Mouse (Mus musculus): Measurements from ENCODE around the gene Usp20.
"Not testable (repeated sequence)": the region's sequence is repeated elsewhere in the genome, so short reads cannot be mapped to it uniquely, and the experiment has no call there.

The Usp20 gene

GRCm38 (mm10) chr2:30981790-30982513 lies at the start of gene Usp20, which contains the start of gene BC005624:
Usp20 (plus strand) TSS chr2:30982279.
BC005624 (minus strand) TSS chr2:30982201.
- peak; percentile 99 to 100 for DNase-seq (ENCODE audit: low spot score in 2 of 2)

GRCm38 (mm10) chr2:30933032-30933431 lies 49.0 kb upstream of the Usp20 start:
- no peak for DNase-seq (ENCODE audit: low spot score in 2 of 2)

GRCm38 (mm10) chr2:30933917-30934450 lies 48.1 kb upstream of the Usp20 start:
- DNase-seq (ENCODE audit: low spot score in 2 of 2), result peak in 1 of 2 experiments; percentile 75

- DNase-seq (ENCODE audit: low spot score in 2 of 2), result no peak
These were observed 45.3 kb upstream of the Usp20 start for GRCm38 (mm10) chr2:30936808-30937207.

- DNase-seq (ENCODE audit: low spot score in 2 of 2), result no peak
These were observed 44.3 kb upstream of the Usp20 start for GRCm38 (mm10) chr2:30937731-30938130.

- no peak for DNase-seq (ENCODE audit: low spot score in 2 of 2)
These were observed 43.5 kb upstream of the Usp20 start for GRCm38 (mm10) chr2:30938574-30938991.

GRCm38 (mm10) chr2:30941586-30941985 lies 40.5 kb upstream of the Usp20 start:
- DNase-seq (ENCODE audit: low spot score in 2 of 2), result no peak

- not testable (repeated sequence) for DNase-seq (ENCODE audit: low spot score in 2 of 2)
These were observed 40.0 kb upstream of the Usp20 start for GRCm38 (mm10) chr2:30942116-30942515.

- DNase-seq (ENCODE audit: low spot score in 2 of 2), result no peak
These were observed 39.5 kb upstream of the Usp20 start for GRCm38 (mm10) chr2:30942603-30943011.

- no peak for DNase-seq (ENCODE audit: low spot score in 2 of 2)
These were observed 29.6 kb upstream of the Usp20 start for GRCm38 (mm10) chr2:30952457-30952823.

- peak; percentile 77 to 85 for DNase-seq (ENCODE audit: low spot score in 2 of 2)
These were observed 29.1 kb upstream of the Usp20 start, which contains the start of gene Tor1b for GRCm38 (mm10) chr2:30952824-30953490. Tor1b (plus strand) TSS chr2:30952959.

GRCm38 (mm10) chr2:30954797-30955196 lies 27.3 kb upstream of the Usp20 start:
- no peak for DNase-seq (ENCODE audit: low spot score in 2 of 2)

GRCm38 (mm10) chr2:30957511-30957910 lies 24.6 kb upstream of the Usp20 start:
- no peak for DNase-seq (ENCODE audit: low spot score in 2 of 2)

GRCm38 (mm10) chr2:30958726-30959125 lies 23.4 kb upstream of the Usp20 start:
- no peak for DNase-seq (ENCODE audit: low spot score in 2 of 2)

- no peak for DNase-seq (ENCODE audit: low spot score in 2 of 2)
These were observed 22.2 kb upstream of the Usp20 start for GRCm38 (mm10) chr2:30959856-30960255.

- no peak for DNase-seq (ENCODE audit: low spot score in 2 of 2)
These were observed 19.4 kb upstream of the Usp20 start for GRCm38 (mm10) chr2:30962570-30963254.

- no peak for DNase-seq (ENCODE audit: low spot score in 2 of 2)
These were observed 16.5 kb upstream of the Usp20 start for GRCm38 (mm10) chr2:30965627-30966026.

- DNase-seq (ENCODE audit: low spot score in 2 of 2), result no peak
These were observed 15.3 kb upstream of the Usp20 start for GRCm38 (mm10) chr2:30966826-30967225.

- DNase-seq (ENCODE audit: low spot score in 2 of 2), result peak; percentile 83 to 89
These were observed 14.4 kb upstream of the Usp20 start, which contains the start of gene Tor1a for GRCm38 (mm10) chr2:30967352-30968327. Tor1a (minus strand) TSS chr2:30967933.

GRCm38 (mm10) chr2:30983024-30983423 lies 945 bp downstream of the Usp20 start:
- no peak for DNase-seq (ENCODE audit: low spot score in 2 of 2)
